Mouse (Mus musculus) limb, embryonic 10.5 days (tissue): ENCODE results near the gene Runx3. TPM values are rescaled to one million over a fixed set of nuclear protein-coding genes. Genes with fewer than 3 reads are reported as not detected.

ENCODE experiments used
- DNase-seq: peaks from one replicate; pipeline ENCODE4 v3.0.0-alpha.2; 2017; ENCODE audit warnings: low spot score
- H3K27ac ChIP-seq: fragments of 300-500 bp; sonication (generic); 2 replicates; pipeline ENCODE4 v1.5.1; 2016; ENCODE audit warnings: mild to moderate bottlenecking
- H3K27me3 ChIP-seq: fragments of 300-500 bp; sonication (generic); 2 replicates; pipeline ENCODE4 v1.6.1; 2016; ENCODE audit warnings: low read depth, mild to moderate bottlenecking; ENCODE audit not compliant: poor library complexity, severe bottlenecking
- H3K36me3 ChIP-seq: fragments of 300-500 bp; sonication (generic); 2 replicates; pipeline ENCODE4 v1.6.1; 2016; ENCODE audit warnings: mild to moderate bottlenecking, moderate library complexity
- H3K4me1 ChIP-seq: fragments of 300-500 bp; sonication (generic); 2 replicates; pipeline ENCODE4 v1.6.1; 2016
- H3K4me3 ChIP-seq: fragments of 300-500 bp; sonication (generic); 2 replicates; pipeline ENCODE4 v1.5.1; 2016; ENCODE audit warnings: mild to moderate bottlenecking, moderate library complexity
- H3K9me3 ChIP-seq: fragments of 300-500 bp; sonication (generic); replicated peaks from 2 replicates; pipeline ENCODE4 v1.6.1; 2016; ENCODE audit warnings: mild to moderate bottlenecking
- WGBS: fragments of 180-500 bp; shearing (Covaris S2); methylation state at CpG from one replicate; pipeline ENCODE4 v1.1.7; 2016; 5-methylcytosine and 5-hydroxymethylcytosine counted together
- polyA plus RNA-seq: library from polyadenylated mRNA; unstranded; fragments of >200 nt; fragmentation: Nextera tagmentation; extraction: Ambion mirVana; gene quantifications from 2 replicates; pipeline ENCODE4 v1.2.1, GENCODE M21; 2016

Runx3 gene
- polyA plus RNA-seq, 1 experiment from 2014 or later: 0.05 TPM

- Histone ChIP-seq H3K36me3 (no peaks in the 10 kb centered on the region), H3K4me1 (peaks cover 87% of the 10 kb centered on the region), H3K27me3 (peaks cover 100% of the 10 kb centered on the region), H3K27ac (no peak overlapping the region), H3K4me3 (peak overlapping the region; percentile 47; the same call in 1 of the 2 replicates), H3K9me3 (no peaks in the 10 kb centered on the region)
- peak; percentile 61 for DNase-seq
- under 1% methylated on average over 21 of the region's 21 CpGs for WGBS
These were observed 33.9 kb downstream of the Runx3 start for GRCm38 (mm10) chr4:135154089-135154949.

GRCm38 (mm10) chr4:135155106-135155800, 34.8 kb downstream of the Runx3 start:
- 2% methylated on average over 31 of the region's 31 CpGs for WGBS
- 0 out of 2 replicates have a peak overlapping the region, but pooled peaks have one; percentile 12 for H3K4me3 ChIP-seq
- peaks cover 100% of the 10 kb centered on the region for H3K27me3 ChIP-seq
- H3K27ac ChIP-seq: no peak overlapping the region
- no peaks in the 10 kb centered on the region for H3K9me3 ChIP-seq
- DNase-seq: peak; percentile 67
- H3K36me3 ChIP-seq: no peaks in the 10 kb centered on the region
- peaks cover 88% of the 10 kb centered on the region for H3K4me1 ChIP-seq

- no peak overlapping the region for H3K27ac ChIP-seq
- DNase-seq: peak; percentile 69
These were observed 35.5 kb downstream of the Runx3 start for GRCm38 (mm10) chr4:135155805-135156469.

GRCm38 (mm10) chr4:135156531-135156930, 36.1 kb downstream of the Runx3 start:
- peaks cover 90% of the 10 kb centered on the region for H3K4me1 ChIP-seq
- H3K27ac ChIP-seq: no peak overlapping the region
- no peaks in the 10 kb centered on the region for H3K9me3 ChIP-seq
- no peak for DNase-seq
- WGBS: 7% methylated on average over 6 of the region's 6 CpGs
- H3K36me3 ChIP-seq: no peaks in the 10 kb centered on the region
- H3K4me3 ChIP-seq: no peak overlapping the region
- peaks cover 100% of the 10 kb centered on the region for H3K27me3 ChIP-seq

More at GRCm38 (mm10) chr4:135155805-135156469, 35.5 kb downstream of the Runx3 start:
- peaks cover 90% of the 10 kb centered on the region for H3K4me1 ChIP-seq
- no peak overlapping the region for H3K4me3 ChIP-seq
- H3K36me3 ChIP-seq: no peaks in the 10 kb centered on the region
- H3K9me3 ChIP-seq: no peaks in the 10 kb centered on the region
- peaks cover 100% of the 10 kb centered on the region for H3K27me3 ChIP-seq
- WGBS: 6% methylated on average over 15 of the region's 15 CpGs

- Histone ChIP-seq H3K9me3 (no peaks in the 10 kb centered on the region), H3K27me3 (peaks cover 97% of the 10 kb centered on the region), H3K4me1 (peaks cover 84% of the 10 kb centered on the region), H3K27ac (no peak overlapping the region), H3K4me3 (no peak overlapping the region), H3K36me3 (no peaks in the 10 kb centered on the region)
- no peak for DNase-seq
- WGBS: 10% methylated on average over 6 of the region's 6 CpGs
These were observed 36.9 kb downstream of the Runx3 start for GRCm38 (mm10) chr4:135157329-135157728.

- no peaks in the 10 kb centered on the region for H3K9me3 ChIP-seq
- 5% methylated on average over 9 of the region's 9 CpGs for WGBS
- peak; percentile 55 for DNase-seq
- no peaks in the 10 kb centered on the region for H3K36me3 ChIP-seq
- H3K27me3 ChIP-seq: peaks cover 96% of the 10 kb centered on the region
- no peak overlapping the region for H3K4me3 ChIP-seq
- H3K4me1 ChIP-seq: peaks cover 71% of the 10 kb centered on the region
- no peak overlapping the region for H3K27ac ChIP-seq
These were observed 38.4 kb downstream of the Runx3 start for GRCm38 (mm10) chr4:135158724-135159409.

- DNase-seq: no peak
- Histone ChIP-seq H3K27ac (no peak overlapping the region), H3K27me3 (peaks cover 96% of the 10 kb centered on the region), H3K4me3 (no peak overlapping the region), H3K36me3 (no peaks in the 10 kb centered on the region), H3K9me3 (no peaks in the 10 kb centered on the region), H3K4me1 (peaks cover 64% of the 10 kb centered on the region)
- WGBS: 69% methylated on average over 2 of the region's 2 CpGs
These were observed 39.2 kb downstream of the Runx3 start for GRCm38 (mm10) chr4:135159663-135160062.

- H3K4me3 ChIP-seq: no peak overlapping the region
- H3K27me3 ChIP-seq: peaks cover 96% of the 10 kb centered on the region
- 59% methylated on average over 3 of the region's 3 CpGs for WGBS
- H3K9me3 ChIP-seq: no peaks in the 10 kb centered on the region
- peaks cover 64% of the 10 kb centered on the region for H3K4me1 ChIP-seq
- no peaks in the 10 kb centered on the region for H3K36me3 ChIP-seq
- no peak overlapping the region for H3K27ac ChIP-seq
- DNase-seq: no peak
These were observed 39.7 kb downstream of the Runx3 start for GRCm38 (mm10) chr4:135160168-135160567.

GRCm38 (mm10) chr4:135161441-135161840, 41.0 kb downstream of the Runx3 start:
- Histone ChIP-seq H3K4me3 (no peak overlapping the region), H3K27me3 (peaks cover 96% of the 10 kb centered on the region), H3K4me1 (peaks cover 64% of the 10 kb centered on the region), H3K27ac (no peak overlapping the region), H3K36me3 (no peaks in the 10 kb centered on the region), H3K9me3 (no peaks in the 10 kb centered on the region)
- WGBS: 88% methylated on average over 11 of the region's 11 CpGs
- DNase-seq: no peak

- Histone ChIP-seq H3K4me1 (peaks cover 55% of the 10 kb centered on the region), H3K4me3 (peak overlapping the region; percentile 48; the same call in 1 of the 2 replicates), H3K36me3 (no peaks in the 10 kb centered on the region), H3K27me3 (peaks cover 96% of the 10 kb centered on the region), H3K27ac (peak overlapping the region; percentile 93), H3K9me3 (no peaks in the 10 kb centered on the region)
- WGBS: 54% methylated on average over 6 of the region's 6 CpGs
- peak; percentile 32 for DNase-seq
These were observed 45.3 kb downstream of the Runx3 start for GRCm38 (mm10) chr4:135165761-135166160.

- no peaks in the 10 kb centered on the region for H3K36me3 ChIP-seq
- peaks cover 63% of the 10 kb centered on the region for H3K4me1 ChIP-seq
- peak; percentile 88 for DNase-seq
- no peaks in the 10 kb centered on the region for H3K9me3 ChIP-seq
- H3K27me3 ChIP-seq: peaks cover 96% of the 10 kb centered on the region
- WGBS: under 1% methylated on average over 23 of the region's 23 CpGs
- H3K4me3 ChIP-seq: peak overlapping the region; percentile 48
- H3K27ac ChIP-seq: peak overlapping the region; percentile 93
These were observed 46.2 kb downstream of the Runx3 start for GRCm38 (mm10) chr4:135166413-135167225.
